In the genomic region with DNA sequence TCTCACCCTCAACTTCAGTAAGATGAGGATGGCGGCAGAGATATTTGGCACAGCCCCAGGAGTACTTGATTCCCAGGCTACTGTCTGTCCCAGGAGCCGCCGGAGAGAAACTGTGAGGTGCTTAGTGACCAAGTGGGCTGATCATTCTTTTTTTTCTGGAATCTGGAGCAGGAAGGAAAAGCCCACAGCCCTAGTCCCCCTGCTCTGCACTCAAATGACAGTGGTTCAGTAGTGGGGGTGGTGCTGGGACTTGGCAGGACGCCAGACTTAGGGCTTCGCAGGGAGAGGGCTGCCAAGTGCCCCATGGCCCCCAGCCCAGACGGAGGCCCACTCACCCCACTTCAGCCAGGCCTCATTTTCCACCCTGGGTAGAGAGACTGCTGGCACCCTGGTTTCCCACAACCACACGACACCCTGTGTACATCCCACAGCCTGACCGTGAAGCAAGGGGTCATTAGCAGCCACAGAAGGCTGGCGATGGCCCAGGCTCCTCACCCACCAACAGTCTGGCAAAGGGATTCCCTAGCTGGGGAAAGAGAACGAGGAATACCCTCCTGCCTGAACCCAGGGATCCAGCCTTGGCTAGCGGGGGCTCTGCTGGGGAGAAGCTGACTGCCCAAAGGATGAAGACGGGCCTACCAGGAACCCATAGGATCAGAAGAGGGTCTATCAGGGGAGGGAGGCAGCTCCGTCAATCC, we compare ENCODE assay signal across 8 mouse cellular contexts. TPM values are rescaled to one million over a fixed set of nuclear protein-coding genes. Genes with fewer than 3 reads are reported as not detected.
A peak's percentile ranks its signal among the peaks of the same experiment; 100 is the strongest.
DNase-seq lines count a peak whose midpoint lies in the region; ATAC-seq lines count a peak whose summit lies in the region.

No protein-coding gene starts in this region.

- peak overlapping the region; percentile 84 for H3K4me2 ChIP-seq in stomach, embryonic 15.5 days

- WGBS in embryonic facial prominence, embryonic 10.5 days = 9% methylated on average over 13 of the region's 13 CpGs
- WGBS in stomach, embryonic 15.5 days = 4% methylated on average over 13 of the region's 13 CpGs

- peak overlapping the region; percentile 98 for H3K4me3 ChIP-seq in embryonic facial prominence, embryonic 10.5 days
- peak overlapping the region; percentile 99 for H3K4me3 ChIP-seq in stomach, embryonic 15.5 days (replicated peaks)

- intact Hi-C loops in gastrocnemius, postnatal 14 days (cut with DNase I; ENCODE audit: low total_unique reads) = no loop called here

- H3K9ac ChIP-seq in stomach, embryonic 15.5 days = peak overlapping the region; percentile 98

- DNase-seq in gastrocnemius, postnatal 14 days = peak; percentile 43
- DNase-seq in gastrocnemius, postnatal 25 days = no peak
- DNase-seq in adrenal gland, adult 18-20 months (ENCODE audit: low spot score in 2 of 2) = peak; percentile 57 to 60
- DNase-seq in embryonic facial prominence, embryonic 10.5 days (ENCODE audit: low spot score) = peak; percentile 62
- DNase-seq in heart, postnatal 4 days = peak; percentile 75
- DNase-seq in layer of hippocampus, postnatal 10 days (ENCODE audit: low spot score in 2 of 2) = peak; percentile 84 to 89
- peak; percentile 44 for DNase-seq in lung, postnatal 36 days

- H3K27ac ChIP-seq in embryonic facial prominence, embryonic 10.5 days (replicated peaks) = peak overlapping the region; percentile 98
- peak overlapping the region; percentile 88 for H3K27ac ChIP-seq in stomach, embryonic 15.5 days

- no peaks in the 10 kb centered on the region for H3K9me3 ChIP-seq in embryonic facial prominence, embryonic 10.5 days
- H3K9me3 ChIP-seq in stomach, embryonic 15.5 days = no peaks in the 10 kb centered on the region

- peaks cover 43% of the 10 kb centered on the region for H3K36me3 ChIP-seq in embryonic facial prominence, embryonic 10.5 days (replicated peaks)
- peaks cover 8% of the 10 kb centered on the region; the same call in 1 of the 2 replicates for H3K36me3 ChIP-seq in stomach, embryonic 15.5 days

- no peaks in the 10 kb centered on the region for H3K27me3 ChIP-seq in embryonic facial prominence, embryonic 10.5 days (replicated peaks; ENCODE audit: low read depth, poor library complexity, severe bottlenecking)
- H3K27me3 ChIP-seq in stomach, embryonic 15.5 days (replicated peaks) = no peaks in the 10 kb centered on the region

- H3K4me1 ChIP-seq in embryonic facial prominence, embryonic 10.5 days = peaks cover 63% of the 10 kb centered on the region
- peaks cover 59% of the 10 kb centered on the region for H3K4me1 ChIP-seq in stomach, embryonic 15.5 days

- peak; percentile 5; the same call in 1 of the 2 replicates for ATAC-seq in stomach, embryonic 15.5 days (ENCODE audit: insufficient read depth, low FRiP score, low read depth)

RNA-seq across cellular contexts. Expression of gene Ttyh3, which starts 0.9 kb away (rescaled TPM):
- 10 to 100 TPM; 16.9 to 22.5 TPM for total RNA-seq in gastrocnemius, postnatal 14 days (2021)
- total RNA-seq in gastrocnemius, postnatal 25 days (2021) = 1 to 10 TPM; 6.1 to 7.8 TPM
- 10 to 100 TPM; 26.5 to 70.6 TPM for total RNA-seq in adrenal gland, adult 18-20 months (2021)
- polyA plus RNA-seq in embryonic facial prominence, embryonic 10.5 days (2016; fragmentation: Nextera tagmentation; extraction: Ambion mirVana) = 33.4 and 35.5 TPM in 2 replicates
- total RNA-seq in heart, postnatal 4 days (2021) = 10 to 100 TPM; 83.0 to 90.4 TPM
- total RNA-seq in layer of hippocampus, postnatal 10 days (2021) = 100 to 1,000 TPM; 371 to 388 TPM
- polyA plus RNA-seq in stomach, embryonic 15.5 days (2015; fragmentation: Nextera tagmentation; extraction: Ambion mirVana) = 31.9 and 38.0 TPM in 2 replicates

RNA-seq across cellular contexts. Expression of gene Lfng, which starts 40.9 kb away (rescaled TPM):
- total RNA-seq in gastrocnemius, postnatal 14 days (2021) = 1 to 10 TPM; 5.6 to 9.8 TPM
- 1 to 10 TPM; 2.7 to 5.5 TPM for total RNA-seq in gastrocnemius, postnatal 25 days (2021)
- total RNA-seq in adrenal gland, adult 18-20 months (2021) = 10 to 100 TPM in 1 of 2 experiments, 1 to 10 TPM in 1; 9.8 to 12.3 TPM
- polyA plus RNA-seq in embryonic facial prominence, embryonic 10.5 days (2016; fragmentation: Nextera tagmentation; extraction: Ambion mirVana) = 11.7 and 14.9 TPM in 2 replicates
- 10 to 100 TPM; 11.6 to 12.1 TPM for total RNA-seq in heart, postnatal 4 days (2021)
- 10 to 100 TPM; 29.3 to 38.8 TPM for total RNA-seq in layer of hippocampus, postnatal 10 days (2021)
- polyA plus RNA-seq in stomach, embryonic 15.5 days (2015; fragmentation: Nextera tagmentation; extraction: Ambion mirVana) = 24.5 and 25.6 TPM in 2 replicates

RNA-seq across cellular contexts. Expression of gene Iqce, which starts 54.2 kb away (rescaled TPM):
- 1 to 10 TPM; 4.4 to 5.1 TPM for total RNA-seq in gastrocnemius, postnatal 14 days (2021)
- 1 to 10 TPM; 3.4 to 3.9 TPM for total RNA-seq in gastrocnemius, postnatal 25 days (2021)
- total RNA-seq in adrenal gland, adult 18-20 months (2021) = 10 to 100 TPM; 11.4 to 14.3 TPM
- polyA plus RNA-seq in embryonic facial prominence, embryonic 10.5 days (2016; fragmentation: Nextera tagmentation; extraction: Ambion mirVana) = 27.4 and 28.2 TPM in 2 replicates
- total RNA-seq in heart, postnatal 4 days (2021) = 10 to 100 TPM; 11.3 to 12.8 TPM
- 10 to 100 TPM; 53.7 to 54.5 TPM for total RNA-seq in layer of hippocampus, postnatal 10 days (2021)
- 20.3 and 21.1 TPM in 2 replicates for polyA plus RNA-seq in stomach, embryonic 15.5 days (2015; fragmentation: Nextera tagmentation; extraction: Ambion mirVana)

RNA-seq across cellular contexts. Expression of gene Brat1, which starts 56.8 kb away (rescaled TPM):
- 1 to 10 TPM; 6.7 TPM for total RNA-seq in gastrocnemius, postnatal 14 days (2021)
- total RNA-seq in gastrocnemius, postnatal 25 days (2021) = 1 to 10 TPM; 4.8 to 5.8 TPM
- total RNA-seq in adrenal gland, adult 18-20 months (2021) = 10 to 100 TPM; 12.7 to 14.9 TPM
- polyA plus RNA-seq in embryonic facial prominence, embryonic 10.5 days (2016; fragmentation: Nextera tagmentation; extraction: Ambion mirVana) = 22.8 and 24.9 TPM in 2 replicates
- total RNA-seq in heart, postnatal 4 days (2021) = 1 to 10 TPM; 8.3 to 9.0 TPM
- 10 to 100 TPM; 27.6 to 28.5 TPM for total RNA-seq in layer of hippocampus, postnatal 10 days (2021)
- polyA plus RNA-seq in stomach, embryonic 15.5 days (2015; fragmentation: Nextera tagmentation; extraction: Ambion mirVana) = 18.7 and 20.4 TPM in 2 replicates

Comparison
In these comparisons a context has a peak if more than half of its experiments do, and no peak if none do; other contexts are left out.
1. RNA of gene Ttyh3, which starts 0.9 kb away (total RNA-seq): 371 to 388 TPM in layer of hippocampus, postnatal 10 days; 83.0 to 90.4 TPM in heart, postnatal 4 days, 26.5 to 70.6 TPM in adrenal gland, adult 18-20 months, 16.9 to 22.5 TPM in gastrocnemius, postnatal 14 days and 6.1 to 7.8 TPM in gastrocnemius, postnatal 25 days; every median in the first group is over 4 times any median in the second.